Mouse (Mus musculus) liver, postnatal 0 days (tissue): ENCODE data around the gene Pgbd5.

Experiments
- CTCF ChIP-seq: sonication (generic); IDR thresholded peaks from 2 replicates; pipeline ENCODE4 v1.5.1; 2016; ENCODE audit warnings: antibody characterized with exemption, low read depth
- EP300 ChIP-seq: IDR thresholded peaks from 2 replicates; pipeline ENCODE4 v1.6.1; 2016; ENCODE audit warnings: antibody characterized with exemption, low read depth, mild to moderate bottlenecking

- TF ChIP-seq EP300 (no peak), CTCF (no peak)
Observed at GRCm38 (mm10) chr8:124435170-124435569, 4.3 kb downstream of the Pgbd5 start.
